Mouse (Mus musculus) heart, postnatal 14 days (tissue): Measurements from ENCODE around the gene Pde12. TPM values are rescaled to one million over a fixed set of nuclear protein-coding genes. Genes with fewer than 3 reads are reported as not detected.

Experiments used
- DNase-seq, 2 experiments: peaks; one replicate each; pipeline ENCODE4 v3.0.0; 2021 to 2022
- intact Hi-C: fragments of 180-260 bp; cut with DNase I; formaldehyde crosslinking; loops from one replicate; pipeline ENCODE4 v1.15.1; 2025
- microRNA-seq, 2 experiments: library from miRNA; unstranded; fragments of <30 nt; microRNA quantifications; one replicate each; pipeline ENCODE4 v1.2.0; 2021 to 2022
- total RNA-seq, 2 experiments: library from RNA; stranded (reverse); gene quantifications; 2 replicates each; pipeline ENCODE4 v1.2.3; 2021

Pde12 gene
- total RNA-seq, 2 experiments from 2014 or later, result 4.8 to 5.1 TPM

DNA sequence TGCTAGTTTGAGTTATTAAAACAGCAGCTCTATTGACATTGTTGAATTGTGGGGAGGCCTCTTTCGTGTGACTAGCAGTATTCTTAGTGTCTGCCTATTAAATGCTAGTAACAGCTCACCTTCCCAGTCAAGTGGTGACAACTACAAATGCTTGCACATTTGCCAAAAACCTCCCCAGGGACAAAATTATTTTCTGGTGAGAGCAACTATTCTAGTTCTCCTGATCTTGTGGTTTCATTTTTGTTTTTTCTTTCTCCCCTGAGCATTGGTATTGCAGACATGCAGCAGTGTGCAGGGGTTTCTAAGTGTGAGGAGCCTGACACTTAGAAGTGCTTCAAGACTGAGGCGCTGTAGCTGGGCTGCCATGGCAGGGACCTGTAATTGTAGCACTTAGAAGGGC, 21.9 kb downstream of the Pde12 start:
- intact Hi-C loops, result no loop called here
- no peak for DNase-seq

DNA sequence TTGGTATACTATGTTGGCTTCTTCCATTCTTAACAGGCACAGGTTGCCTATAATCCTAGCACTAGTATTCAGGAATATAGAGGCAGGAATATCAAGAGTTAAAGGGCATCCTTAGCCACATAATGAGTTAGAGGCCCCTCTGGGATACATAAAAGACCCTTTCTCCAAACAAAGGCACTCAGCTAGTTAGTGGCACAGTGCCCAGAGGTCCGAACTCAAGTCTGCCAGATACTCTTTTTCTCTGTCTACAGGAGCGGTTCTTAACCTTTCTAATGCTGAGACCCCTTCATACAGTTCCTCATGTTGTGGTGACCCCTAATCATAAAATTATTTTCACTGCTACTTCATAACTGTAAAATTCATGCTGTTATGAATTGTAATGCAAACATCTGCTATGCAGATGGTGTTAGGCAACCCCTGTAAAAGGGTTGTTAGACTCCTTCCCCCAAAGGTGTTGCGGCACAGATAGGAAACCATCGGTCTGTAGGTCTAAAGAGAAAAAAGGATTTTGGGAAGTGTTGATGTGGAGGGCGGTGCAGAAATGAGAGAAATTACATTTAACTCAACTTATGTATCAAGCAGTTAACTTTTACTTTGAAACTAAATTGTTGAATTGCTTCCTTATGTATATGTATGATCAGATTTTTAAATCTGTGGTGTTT, 23.6 kb downstream of the Pde12 start:
- intact Hi-C loops, result no loop called here

DNA sequence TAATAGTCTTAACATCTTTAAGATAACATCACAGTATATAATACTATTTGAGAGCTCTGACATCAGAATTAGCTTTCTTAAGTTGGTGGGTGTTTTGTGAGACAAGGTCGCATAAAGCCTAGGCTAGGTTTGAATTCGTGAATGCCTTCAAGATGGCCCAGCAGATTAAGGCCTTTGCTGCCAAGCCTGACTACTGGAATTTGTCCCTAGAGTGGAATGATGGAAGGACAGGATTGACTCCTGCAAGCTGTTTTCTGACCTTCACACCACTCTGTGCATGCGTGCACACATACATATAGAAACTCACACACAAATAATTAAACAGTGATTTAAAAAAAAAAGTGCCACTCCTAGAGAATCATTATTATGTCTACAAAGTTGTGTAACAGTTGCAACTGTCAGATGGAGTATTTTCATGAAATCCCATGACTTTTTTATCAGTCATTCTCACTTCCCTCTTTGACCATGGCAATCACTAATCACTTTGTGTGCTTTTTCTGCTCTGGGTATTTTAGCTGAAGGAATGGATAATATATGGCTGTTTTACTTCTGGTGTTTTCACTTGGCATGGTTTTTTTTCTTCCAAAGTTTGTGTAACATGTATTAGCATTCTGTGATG, 26.6 kb downstream of the Pde12 start:
- intact Hi-C loops, result no loop called here
- no peak for DNase-seq

More for the DNA sequence above, 23.6 kb downstream of the Pde12 start:
- peak in 1 of 2 experiments; percentile 13 for DNase-seq

DNA sequence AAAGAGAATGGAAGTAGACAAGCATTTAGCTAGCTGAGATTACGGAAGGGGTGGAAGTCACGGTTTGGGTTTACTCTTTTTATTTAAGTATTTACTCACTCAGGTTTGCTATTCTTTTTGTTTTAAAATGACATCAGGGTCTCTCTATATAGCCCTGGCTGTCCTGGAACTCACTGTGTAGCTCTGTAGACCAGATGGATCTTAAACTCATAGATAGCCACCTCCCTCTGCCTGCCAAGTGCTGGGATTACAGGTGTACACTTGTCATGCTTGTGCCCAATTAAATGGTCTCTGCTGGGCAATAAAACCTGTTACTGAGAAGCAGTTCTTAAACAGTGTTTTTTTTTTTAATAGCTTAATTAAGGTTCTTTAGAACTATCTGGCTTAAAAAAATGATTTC, 29.7 kb downstream of the Pde12 start:
- peak in 1 of 2 experiments; percentile 12 for DNase-seq
- intact Hi-C loops, result loop anchor here (2.0 to 5.0 kb wide), 2 partner anchors 105 to 143 kb away; partner anchors contain the start of gene Slmap

DNA sequence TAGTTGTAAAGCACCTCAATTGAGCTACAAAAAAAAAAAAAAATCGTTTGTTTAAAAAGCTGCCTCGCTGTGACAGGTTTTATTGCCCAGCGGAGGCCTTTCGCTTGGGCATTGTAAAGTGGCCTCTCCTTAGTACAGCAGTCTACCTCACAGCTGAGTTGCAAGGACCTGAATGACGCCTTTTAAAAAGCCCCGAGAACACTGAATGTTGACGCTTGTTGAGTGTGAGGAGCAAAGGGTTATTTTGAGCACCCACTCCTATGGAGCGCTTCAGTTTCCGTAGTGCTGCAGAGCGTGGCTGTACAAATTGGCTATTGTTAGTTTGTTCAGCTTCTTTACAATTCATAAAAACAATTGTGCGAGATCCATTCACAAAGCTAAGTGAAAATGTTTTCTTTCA, 30.4 kb downstream of the Pde12 start:
- intact Hi-C loops, result loop anchor here (2.0 to 5.0 kb wide), 2 partner anchors 104 to 142 kb away; partner anchors contain the start of gene Slmap
- DNase-seq, result peak in 1 of 2 experiments; percentile 10

DNA sequence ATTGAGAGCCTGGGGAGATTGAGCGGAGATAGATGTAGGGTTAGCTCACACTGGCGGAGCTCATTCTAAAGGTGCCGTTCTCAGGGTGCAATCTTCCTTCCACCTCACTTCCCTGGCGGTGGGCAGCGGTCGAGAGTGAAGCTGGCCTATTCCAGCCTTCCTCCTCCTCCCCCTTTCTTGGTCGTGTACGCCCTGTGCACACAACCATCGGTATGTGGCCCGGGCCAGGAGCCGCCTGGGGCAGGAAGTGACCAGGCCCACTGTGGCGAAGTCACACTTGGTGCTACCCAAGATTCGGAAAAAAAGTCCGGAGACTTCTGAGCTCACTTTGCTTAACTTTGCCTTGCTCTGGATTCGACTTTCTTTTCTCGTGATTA, 31.0 kb downstream of the Pde12 start:
- intact Hi-C loops, result loop anchor here (2.0 to 5.0 kb wide), 2 partner anchors 104 to 141 kb away; partner anchors contain the start of gene Slmap
- peak; percentile 59 to 67 for DNase-seq

DNA sequence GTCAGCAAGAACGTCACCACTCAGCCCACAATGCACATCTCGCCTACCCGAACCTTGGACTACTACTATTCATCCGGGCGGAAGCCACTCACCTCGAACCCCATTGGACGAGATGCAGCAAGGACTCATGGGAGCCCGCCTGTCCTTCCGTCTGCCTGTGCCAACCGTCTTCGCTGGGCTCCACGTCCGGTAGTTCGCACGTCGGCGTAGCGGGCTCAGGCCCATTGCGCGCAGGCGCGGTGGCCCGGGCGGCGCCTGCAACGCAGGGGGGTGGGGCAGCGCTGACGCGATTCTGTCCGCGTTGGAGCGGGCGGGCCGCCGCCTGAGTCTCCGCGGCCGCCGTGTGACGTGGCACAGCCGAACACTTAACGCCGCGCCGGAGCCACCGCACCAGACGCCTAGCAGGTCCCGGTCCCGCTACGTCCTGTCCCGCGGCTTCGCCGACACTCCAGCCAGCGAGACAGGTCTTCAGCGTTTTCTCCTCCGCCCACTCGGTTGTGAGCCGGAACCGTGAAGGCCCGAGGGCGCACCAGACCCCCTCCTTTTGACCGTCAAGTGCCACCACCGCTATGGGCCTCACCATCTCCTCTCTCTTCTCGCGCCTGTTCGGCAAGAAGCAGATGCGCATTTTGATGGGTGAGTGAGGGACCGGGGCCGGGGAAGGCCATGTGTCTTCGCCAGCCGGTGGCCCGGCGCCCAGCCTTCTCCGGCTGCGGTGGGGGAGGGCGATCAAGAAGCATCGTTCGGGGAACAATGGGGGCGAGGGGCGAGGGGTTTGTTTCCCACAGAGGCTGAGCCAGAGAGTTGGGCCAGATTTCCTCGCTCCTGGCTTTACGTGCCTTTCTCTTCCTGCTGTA, 31.6 kb downstream of the Pde12 start, which contains the start of gene Arf4:
Gene Arf4 (plus strand): TSS at position 224 of the 857 bp plus-strand sequence.
- intact Hi-C loops, result loop anchor here (2.0 to 5.0 kb wide), 3 partner anchors 31 to 141 kb away; partner anchors contain the start of genes Pde12 and Slmap

DNA sequence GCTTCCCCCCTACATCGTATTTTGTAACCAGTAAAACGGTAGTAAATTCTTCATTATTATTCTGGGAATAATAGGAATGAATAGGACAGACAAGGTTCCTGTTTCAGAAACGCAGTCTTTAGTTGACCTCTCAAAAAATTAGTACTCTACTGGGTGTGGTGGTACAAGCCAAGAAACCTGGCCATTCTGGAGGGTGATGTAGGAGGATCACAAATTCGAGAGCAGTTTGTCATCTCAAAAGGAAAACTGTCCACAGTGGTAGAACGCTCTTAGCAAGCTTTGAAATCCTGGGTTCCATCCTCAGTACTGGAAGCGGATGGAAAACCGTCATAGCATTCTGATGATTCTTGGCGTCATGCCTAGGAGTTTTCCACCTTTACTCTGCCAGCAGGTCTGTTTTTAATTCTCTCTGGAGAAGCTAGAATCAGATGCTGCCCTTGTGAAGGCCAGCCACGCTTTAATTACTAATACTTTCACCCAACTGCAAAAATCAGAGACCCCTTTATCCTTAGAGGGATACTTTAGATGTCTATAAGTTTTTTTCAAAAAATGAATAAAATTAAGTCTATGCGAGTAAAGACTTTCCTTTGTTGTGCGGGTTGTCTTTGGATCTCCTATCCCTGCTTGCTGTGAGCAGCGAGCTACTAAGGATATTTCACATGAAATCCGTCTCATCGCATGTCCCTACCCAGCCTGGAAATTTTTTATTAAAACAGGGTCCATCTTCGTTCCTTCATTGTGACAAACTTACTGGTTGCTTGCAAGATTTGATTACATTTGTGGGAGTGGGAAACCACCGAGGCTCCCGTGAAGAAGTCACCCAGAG, 32.4 kb downstream of the Pde12 start:
- intact Hi-C loops, result loop anchor here (2.0 to 5.0 kb wide), 2 partner anchors 32 to 140 kb away; partner anchors contain the start of gene Pde12

More for the DNA sequence above, 31.6 kb downstream of the Pde12 start, which contains the start of gene Arf4:
- DNase-seq, result peak; percentile 98 to 99

DNA sequence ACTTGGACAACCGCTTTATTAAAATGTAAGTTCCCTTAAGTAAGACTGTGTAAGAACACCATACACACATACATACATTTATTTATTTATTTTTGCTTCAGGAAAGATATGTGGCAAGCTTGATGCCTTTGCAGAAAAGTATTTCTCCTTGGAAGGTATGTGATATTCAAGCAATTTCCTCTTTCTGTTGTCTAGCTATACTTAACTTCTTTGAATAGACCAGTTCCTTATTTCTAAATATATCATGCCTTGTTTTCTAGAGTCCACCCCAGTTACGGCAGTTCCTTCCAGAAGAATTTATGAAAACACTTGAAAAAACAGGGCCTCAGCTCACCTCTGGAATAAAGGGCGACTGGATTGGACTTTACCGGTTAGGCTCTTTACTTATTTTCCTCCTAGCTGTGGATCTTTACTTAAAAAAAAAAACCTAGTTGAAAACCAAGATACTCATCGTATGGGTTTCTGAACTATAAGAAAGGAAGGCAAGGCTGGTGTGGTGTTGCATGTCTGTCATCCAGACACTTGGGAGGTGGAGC, 43.0 kb downstream of the Pde12 start:
- DNase-seq, result no peak
- intact Hi-C loops, result no loop called here

More for the DNA sequence above, 32.4 kb downstream of the Pde12 start:
- DNase-seq, result peak in 1 of 2 experiments; percentile 63

DNA sequence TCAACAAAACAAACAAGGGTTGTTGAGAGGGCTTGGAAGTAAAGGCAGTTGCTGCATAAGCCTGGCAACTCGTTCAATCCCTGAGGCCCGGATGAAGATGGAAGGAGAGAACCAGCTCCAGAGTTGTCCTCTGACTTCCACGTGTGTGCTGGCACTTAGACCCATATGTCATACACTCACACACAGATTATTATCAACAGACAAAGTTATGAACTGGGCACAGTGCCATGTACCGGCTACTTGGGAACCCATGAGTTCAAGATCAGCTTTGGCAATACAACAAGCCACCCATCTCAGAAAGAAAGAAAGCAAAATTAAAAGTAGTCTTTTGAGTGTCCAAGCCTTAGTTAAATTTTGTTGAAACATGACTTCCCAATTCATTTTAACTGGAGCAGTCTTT, 44.4 kb downstream of the Pde12 start:
- DNase-seq, result no peak
- intact Hi-C loops, result no loop called here

DNA sequence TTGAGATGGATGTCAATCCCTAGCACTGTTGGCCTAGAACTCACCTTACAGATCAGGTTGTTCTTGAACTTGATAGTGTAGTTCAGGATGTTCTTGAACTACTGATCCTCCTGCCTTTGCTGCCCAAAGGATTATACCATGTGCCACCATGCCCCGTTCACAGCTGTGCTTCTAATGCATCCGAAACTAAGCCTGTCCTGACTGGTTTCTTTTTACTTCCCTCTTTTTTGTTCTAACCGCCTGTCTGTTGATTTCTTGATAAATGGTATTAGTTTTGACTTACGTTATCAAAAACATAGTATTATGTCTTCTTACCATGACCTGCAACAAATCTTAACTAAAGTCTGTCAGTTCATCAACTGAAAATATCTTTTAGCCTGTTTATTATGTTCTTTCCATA, 59.0 kb downstream of the Pde12 start:
- intact Hi-C loops, result no loop called here

More for the DNA sequence above, 59.0 kb downstream of the Pde12 start:
- DNase-seq, result no peak

Small RNA genes lying within 50 kb of the gene (microRNA-seq; reads per million reads assigned to microRNA genes)
- gene Mir7672, result 1.1 to 1.7 reads per million in 2 experiments

Other genes starting within 250 kb of the Pde12 start
- 100 to 1,000 TPM; 250 to 282 TPM for gene Slmap, start 135.0 kb downstream of the Pde12 start, total RNA-seq
- gene Dennd6a, start 96.0 kb downstream of the Pde12 start, total RNA-seq, result 10 to 100 TPM; 21.0 to 22.6 TPM
- gene Arf4, start 31.8 kb downstream of the Pde12 start, total RNA-seq, result 100 to 1,000 TPM in 1 of 2 experiments, 10 to 100 TPM in 1; 86.5 to 102 TPM
- gene Dnah12, start 23.4 kb upstream of the Pde12 start, total RNA-seq, result under 1 TPM; 0.12 to 0.22 TPM
- gene Asb14, start 224.7 kb upstream of the Pde12 start, total RNA-seq, result 10 to 100 TPM; 53.5 to 61.3 TPM